14 mouse cellular contexts compared by ENCODE assay signal in genomic region chr5:136019907-136020306, GRCm38 (mm10). TPM values are rescaled to one million over a fixed set of nuclear protein-coding genes. Genes with fewer than 3 reads are reported as not detected.
DNase-seq lines count a peak whose midpoint lies in the region; ATAC-seq and TF ChIP-seq lines count a peak whose summit lies in the region.
"Had no signal": no experiment of that assay in that cellular context is flagged by ENCODE, and none has a peak within 500 bp of the region (broad histone marks: within the 10 kb centered on the region; RNA-seq: fewer than 3 reads in every experiment).

No protein-coding gene starts in this region.

- H3K9ac ChIP-seq in intestine, embryonic 16.5 days (ENCODE audit: low read depth, low read length): no peak overlapping the region
- H3K9ac ChIP-seq in stomach, embryonic 16.5 days (ENCODE audit: low read length): 0 out of 2 replicates have a peak overlapping the region, but pooled peaks have one; percentile 5

- ATAC-seq in megakaryocyte, adult 5-6 weeks (ENCODE audit: poor library complexity, severe bottlenecking): no peak
- ATAC-seq in intestine, embryonic 16.5 days: peak; percentile 24; the same call in 1 of the 2 replicates
- no peak for ATAC-seq in stomach, embryonic 16.5 days (ENCODE audit: insufficient read depth, low FRiP score)
- no peak for ATAC-seq in erythroblast, adult 5-6 weeks (replicated peaks; ENCODE audit: low FRiP score, poor library complexity, severe bottlenecking)

- no peak overlapping the region for H3K4me2 ChIP-seq in intestine, embryonic 16.5 days (ENCODE audit: low read depth, low read length)
- no peak overlapping the region for H3K4me2 ChIP-seq in stomach, embryonic 16.5 days (ENCODE audit: low read depth, low read length)

- H3K27ac ChIP-seq in gastrocnemius, adult 2 months: no peak overlapping the region
- H3K27ac ChIP-seq in intestine, embryonic 16.5 days (ENCODE audit: low read length): 0 out of 2 replicates have a peak overlapping the region, but pooled peaks have one; percentile 4
- H3K27ac ChIP-seq in stomach, embryonic 16.5 days (ENCODE audit: low read length): no peak overlapping the region
- H3K27ac ChIP-seq: heart, adult 2 months had no signal

- H3K36me3 ChIP-seq in megakaryocyte, embryonic 14.5 days (replicated peaks; ENCODE audit: low read length): peaks cover 78% of the 10 kb centered on the region
- no peaks in the 10 kb centered on the region; the same call in 1 of the 2 replicates for H3K36me3 ChIP-seq in intestine, embryonic 16.5 days (ENCODE audit: control insufficient read depth, insufficient read depth, low read length)
- H3K36me3 ChIP-seq in stomach, embryonic 16.5 days (ENCODE audit: control insufficient read depth, insufficient read depth, low read length): no peaks in the 10 kb centered on the region

- WGBS in intestine, embryonic 16.5 days: 38% methylated on average over 1 of the region's 1 CpGs
- WGBS in stomach, embryonic 16.5 days: 36% methylated on average over 1 of the region's 1 CpGs

- no peak overlapping the region for H3K4me3 ChIP-seq in gastrocnemius, adult 2 months
- peak overlapping the region; percentile 60 for H3K4me3 ChIP-seq in megakaryocyte, embryonic 14.5 days (replicated peaks)
- no peak overlapping the region for H3K4me3 ChIP-seq in intestine, embryonic 16.5 days (ENCODE audit: low read length)
- H3K4me3 ChIP-seq in stomach, embryonic 16.5 days (replicated peaks; ENCODE audit: low read length): no peak overlapping the region
- H3K4me3 ChIP-seq: heart, adult 2 months had no signal

- intact Hi-C loops in gastrocnemius, adult 2 months (cut with DNase I): no loop called here

- H3K27me3 ChIP-seq in megakaryocyte, embryonic 14.5 days (replicated peaks): no peaks in the 10 kb centered on the region
- no peaks in the 10 kb centered on the region for H3K27me3 ChIP-seq in intestine, embryonic 16.5 days (replicated peaks; ENCODE audit: control insufficient read depth, insufficient read depth, low read length)
- no peaks in the 10 kb centered on the region for H3K27me3 ChIP-seq in stomach, embryonic 16.5 days (ENCODE audit: control insufficient read depth, insufficient read depth, low read length)

- H3K4me1 ChIP-seq in megakaryocyte, embryonic 14.5 days: peaks cover 74% of the 10 kb centered on the region
- peaks cover 6% of the 10 kb centered on the region; the same call in 1 of the 2 replicates for H3K4me1 ChIP-seq in intestine, embryonic 16.5 days (ENCODE audit: control insufficient read depth, insufficient read depth, low read length)
- H3K4me1 ChIP-seq in stomach, embryonic 16.5 days (ENCODE audit: control insufficient read depth, insufficient read depth, low read length): peaks cover 24% of the 10 kb centered on the region

- no peaks in the 10 kb centered on the region for H3K9me3 ChIP-seq in megakaryocyte, embryonic 14.5 days
- no peaks in the 10 kb centered on the region for H3K9me3 ChIP-seq in intestine, embryonic 16.5 days (ENCODE audit: control insufficient read depth, low read length)
- H3K9me3 ChIP-seq in stomach, embryonic 16.5 days (replicated peaks; ENCODE audit: control insufficient read depth, low read length): no peaks in the 10 kb centered on the region

- no peak for TF ChIP-seq CTCF in gastrocnemius, adult 2 months (IDR thresholded peaks at IDR 0.05)

- peak; percentile 58 for DNase-seq in gastrocnemius, adult 2 months
- DNase-seq in gastrocnemius, postnatal 10 days: no peak
- DNase-seq in testis, postnatal 10 days (ENCODE audit: low spot score): no peak
- DNase-seq: cerebellum, adult 8-10 months; spleen, adult 18-20 months had no signal

RNA-seq across cellular contexts. Expression of gene Upk3b, which starts 18.4 kb away (rescaled TPM):
- not detected for total RNA-seq in gastrocnemius, adult 2 months (2021)
- total RNA-seq in gastrocnemius, postnatal 10 days (2021): under 1 TPM in 1 of 2 experiments, not detected in 1; 0.14 TPM
- 0.06 TPM in 1 of 2 replicates, not detected in the other for polyA plus RNA-seq in megakaryocyte, embryonic 14.5 days (2012; ENCODE audit: insufficient read depth, low replicate concordance)
- total RNA-seq in megakaryocyte, adult 5-6 weeks (2015): not detected in 2 replicates
- not detected in 2 replicates for total RNA-seq in megakaryocyte, adult 5-6 weeks (2017)
- 44.4 and 47.8 TPM in 2 replicates for polyA plus RNA-seq in intestine, embryonic 16.5 days (2015; fragmentation: Nextera tagmentation; extraction: Ambion mirVana)
- 34.0 and 38.2 TPM in 2 replicates for polyA plus RNA-seq in stomach, embryonic 16.5 days (2015; fragmentation: Nextera tagmentation; extraction: Ambion mirVana)
- total RNA-seq in erythroblast, adult 5-6 weeks (2015; ENCODE audit: low replicate concordance): not detected in 2 replicates
- total RNA-seq in erythroblast, adult 5-6 weeks (2017; ENCODE audit: low replicate concordance): 0.14 TPM in 1 of 2 replicates, not detected in the other
- total RNA-seq: left cerebral cortex, adult 18-20 months; neutrophil, adult 5-6 weeks had no signal

RNA-seq across cellular contexts. Expression of gene Dtx2, which starts 25.3 kb away (rescaled TPM):
- 1 to 10 TPM; 6.5 to 8.2 TPM for total RNA-seq in gastrocnemius, adult 2 months (2021)
- 1 to 10 TPM; 7.7 to 9.2 TPM for total RNA-seq in gastrocnemius, postnatal 10 days (2021)
- 23.7 and 30.1 TPM in 2 replicates for polyA plus RNA-seq in megakaryocyte, embryonic 14.5 days (2012; ENCODE audit: insufficient read depth, low replicate concordance)
- 26.3 and 30.3 TPM in 2 replicates for total RNA-seq in megakaryocyte, adult 5-6 weeks (2015)
- total RNA-seq in megakaryocyte, adult 5-6 weeks (2017): 10.9 and 12.4 TPM in 2 replicates
- 20.6 and 21.6 TPM in 2 replicates for polyA plus RNA-seq in intestine, embryonic 16.5 days (2015; fragmentation: Nextera tagmentation; extraction: Ambion mirVana)
- polyA plus RNA-seq in stomach, embryonic 16.5 days (2015; fragmentation: Nextera tagmentation; extraction: Ambion mirVana): 23.7 and 24.5 TPM in 2 replicates
- total RNA-seq in erythroblast, adult 5-6 weeks (2015; ENCODE audit: low replicate concordance): 3.8 and 22.1 TPM in 2 replicates
- 2.3 TPM in 1 of 2 replicates, not detected in the other for total RNA-seq in erythroblast, adult 5-6 weeks (2017; ENCODE audit: low replicate concordance)

RNA-seq across cellular contexts. Expression of gene Upk3bl, which starts 34.4 kb away (rescaled TPM):
- not detected for total RNA-seq in gastrocnemius, adult 2 months (2021)
- not detected for total RNA-seq in gastrocnemius, postnatal 10 days (2021)
- not detected in 2 replicates for polyA plus RNA-seq in megakaryocyte, embryonic 14.5 days (2012; ENCODE audit: insufficient read depth, low replicate concordance)
- total RNA-seq in megakaryocyte, adult 5-6 weeks (2015): not detected in 2 replicates
- total RNA-seq in megakaryocyte, adult 5-6 weeks (2017): not detected in 2 replicates
- 0.82 and 2.3 TPM in 2 replicates for polyA plus RNA-seq in intestine, embryonic 16.5 days (2015; fragmentation: Nextera tagmentation; extraction: Ambion mirVana)
- polyA plus RNA-seq in stomach, embryonic 16.5 days (2015; fragmentation: Nextera tagmentation; extraction: Ambion mirVana): 190 and 227 TPM in 2 replicates
- not detected in 2 replicates for total RNA-seq in erythroblast, adult 5-6 weeks (2015; ENCODE audit: low replicate concordance)
- not detected in 2 replicates for total RNA-seq in erythroblast, adult 5-6 weeks (2017; ENCODE audit: low replicate concordance)
- total RNA-seq: heart, adult 2 months had no signal
- polyA plus RNA-seq: heart, adult 2 months had no signal

RNA-seq across cellular contexts. Expression of gene Zp3, which starts 40.0 kb away (rescaled TPM):
- total RNA-seq in gastrocnemius, adult 2 months (2021): not detected
- total RNA-seq in gastrocnemius, postnatal 10 days (2021): not detected
- not detected in 2 replicates for polyA plus RNA-seq in megakaryocyte, embryonic 14.5 days (2012; ENCODE audit: insufficient read depth, low replicate concordance)
- 0.20 TPM in 1 of 2 replicates, not detected in the other for total RNA-seq in megakaryocyte, adult 5-6 weeks (2015)
- total RNA-seq in megakaryocyte, adult 5-6 weeks (2017): not detected in 2 replicates
- polyA plus RNA-seq in intestine, embryonic 16.5 days (2015; fragmentation: Nextera tagmentation; extraction: Ambion mirVana): 0.68 and 1.5 TPM in 2 replicates
- polyA plus RNA-seq in stomach, embryonic 16.5 days (2015; fragmentation: Nextera tagmentation; extraction: Ambion mirVana): 1.8 and 2.0 TPM in 2 replicates
- not detected in 2 replicates for total RNA-seq in erythroblast, adult 5-6 weeks (2015; ENCODE audit: low replicate concordance)
- total RNA-seq in erythroblast, adult 5-6 weeks (2017; ENCODE audit: low replicate concordance): not detected in 2 replicates
- total RNA-seq: heart, adult 2 months; left cerebral cortex, adult 18-20 months; neutrophil, adult 5-6 weeks had no signal
- polyA plus RNA-seq: heart, adult 2 months; kidney, embryonic 14.5 days had no signal

RNA-seq across cellular contexts. Expression of gene Ssc4d, which starts 45.6 kb away (rescaled TPM):
- total RNA-seq in gastrocnemius, adult 2 months (2021): under 1 TPM; 0.22 to 0.59 TPM
- 1 to 10 TPM in 1 of 2 experiments, under 1 TPM in 1; 0.78 to 1.1 TPM for total RNA-seq in gastrocnemius, postnatal 10 days (2021)
- polyA plus RNA-seq in megakaryocyte, embryonic 14.5 days (2012; ENCODE audit: insufficient read depth, low replicate concordance): 5.0 and 13.7 TPM in 2 replicates
- total RNA-seq in megakaryocyte, adult 5-6 weeks (2015): 17.1 and 19.9 TPM in 2 replicates
- total RNA-seq in megakaryocyte, adult 5-6 weeks (2017): 6.0 and 7.4 TPM in 2 replicates
- polyA plus RNA-seq in intestine, embryonic 16.5 days (2015; fragmentation: Nextera tagmentation; extraction: Ambion mirVana): 2.3 and 2.9 TPM in 2 replicates
- polyA plus RNA-seq in stomach, embryonic 16.5 days (2015; fragmentation: Nextera tagmentation; extraction: Ambion mirVana): 1.4 and 2.9 TPM in 2 replicates
- 6.0 and 6.3 TPM in 2 replicates for total RNA-seq in erythroblast, adult 5-6 weeks (2015; ENCODE audit: low replicate concordance)
- 0.56 TPM in 1 of 2 replicates, not detected in the other for total RNA-seq in erythroblast, adult 5-6 weeks (2017; ENCODE audit: low replicate concordance)
